Mouse (Mus musculus) limb, embryonic 14.5 days (tissue): ENCODE results near the gene Col4a6. TPM values are rescaled to one million over a fixed set of nuclear protein-coding genes. Genes with fewer than 3 reads are reported as not detected.

ENCODE experiments used
- ATAC-seq: fragments of 200-750 bp; cut with Nextera tagmentation; 2 replicates; pipeline ENCODE4 v1.8.0; 2017; ENCODE audit warnings: low read depth, moderate number of reproducible peaks, moderate TSS enrichment; ENCODE audit not compliant: low FRiP score
- DNase-seq: peaks from one replicate; pipeline ENCODE4 v3.0.0-alpha.2; 2015; ENCODE audit warnings: low spot score
- H3K27ac ChIP-seq: fragments of 300-500 bp; sonication (generic); replicated peaks from 2 replicates; pipeline ENCODE4 v1.5.1; 2014; ENCODE audit warnings: low read depth, mild to moderate bottlenecking, low read length, moderate library complexity, mixed read lengths
- H3K27me3 ChIP-seq: fragments of 300-500 bp; sonication (generic); 2 replicates; pipeline ENCODE4 v1.6.1; 2014; ENCODE audit warnings: low read length, mixed read lengths; ENCODE audit not compliant: control insufficient read depth, insufficient read depth
- H3K36me3 ChIP-seq: fragments of 300-500 bp; sonication (generic); 2 replicates; pipeline ENCODE4 v1.6.1; 2014; ENCODE audit warnings: mild to moderate bottlenecking, low read length, moderate library complexity, mixed read lengths; ENCODE audit not compliant: control insufficient read depth, insufficient read depth
- H3K4me1 ChIP-seq: fragments of 300-500 bp; sonication (generic); 2 replicates; pipeline ENCODE4 v1.6.1; 2014; ENCODE audit warnings: antibody characterized with exemption, low read length, mixed read lengths; ENCODE audit not compliant: control insufficient read depth, insufficient read depth
- H3K4me2 ChIP-seq: fragments of 300-500 bp; sonication (generic); replicated peaks from 2 replicates; pipeline ENCODE4 v1.6.1; 2014; ENCODE audit warnings: low read depth, mild to moderate bottlenecking, low read length, moderate library complexity; ENCODE audit not compliant: severe bottlenecking
- H3K4me3 ChIP-seq: fragments of 300-500 bp; sonication (generic); replicated peaks from 2 replicates; pipeline ENCODE4 v1.5.1; 2014; ENCODE audit warnings: low read length
- H3K9ac ChIP-seq: fragments of 300-500 bp; sonication (generic); 2 replicates; pipeline ENCODE4 v1.6.1; 2014; ENCODE audit warnings: mild to moderate bottlenecking, low read depth, low read length, moderate library complexity; ENCODE audit not compliant: severe bottlenecking
- H3K9me3 ChIP-seq: fragments of 300-500 bp; sonication (generic); 2 replicates; pipeline ENCODE4 v1.6.1; 2016; ENCODE audit warnings: low read length; ENCODE audit not compliant: control insufficient read depth
- POLR2A ChIP-seq: fragments of 200-500 bp; IDR thresholded peaks from 2 replicates; pipeline ENCODE4 v1.8.0; 2012; ENCODE audit warnings: inconsistent platforms, mild to moderate bottlenecking, moderate library complexity, borderline replicate concordance; ENCODE audit not compliant: insufficient read depth, insufficient read length; ENCODE audit errors: extremely low read depth
- WGBS: fragments of 180-500 bp; shearing (Covaris S2); extraction: QIAGEN DNeasy Blood & Tissue Kit; methylation state at CpG from one replicate; pipeline ENCODE4 v1.1.7; 2014; 5-methylcytosine and 5-hydroxymethylcytosine counted together
- polyA plus RNA-seq, 2 experiments: library from polyadenylated mRNA; depleted of rRNA in 1 of 2; stranded (reverse) in 1 of 2; unstranded in 1 of 2; fragments of >200 nt; fragmentation: Nextera tagmentation in 1 of 2; extraction: Ambion mirVana in 1 of 2; gene quantifications; 2 replicates each; pipeline versions ENCODE4 v1.2.1 to v1.2.3; 2012 to 2014

Gene Col4a6
- polyA plus RNA-seq, 2 experiments = 2.1 to 2.6 TPM

- Histone ChIP-seq H3K4me1 (no peaks in the 10 kb centered on the region), H3K9ac (no peak overlapping the region), H3K36me3 (no peaks in the 10 kb centered on the region), H3K4me3 (no peak overlapping the region), H3K4me2 (no peak overlapping the region), H3K9me3 (no peaks in the 10 kb centered on the region), H3K27me3 (no peaks in the 10 kb centered on the region; the same call in 1 of the 2 replicates), H3K27ac (no peak overlapping the region)
- DNase-seq (no peak), ATAC-seq (no peak)
- no peak for TF ChIP-seq POLR2A
- 78% methylated on average over 1 of the region's 1 CpGs for WGBS
Observed at GRCm38 (mm10) chrX:141447936-141448335, 25.9 kb downstream of the Col4a6 start.

- no peak overlapping the region for H3K9ac ChIP-seq
- TF ChIP-seq POLR2A = no peak
- no peak overlapping the region for H3K4me3 ChIP-seq
- WGBS = 66% methylated on average over 2 of the region's 2 CpGs
- DNase-seq = no peak
- no peak for ATAC-seq
- H3K27me3 ChIP-seq = no peaks in the 10 kb centered on the region
- no peaks in the 10 kb centered on the region for H3K4me1 ChIP-seq
- H3K27ac ChIP-seq = no peak overlapping the region
- H3K9me3 ChIP-seq = no peaks in the 10 kb centered on the region
- no peaks in the 10 kb centered on the region for H3K36me3 ChIP-seq
- H3K4me2 ChIP-seq = no peak overlapping the region
Observed at GRCm38 (mm10) chrX:141439423-141439822, 34.5 kb downstream of the Col4a6 start.

- no peaks in the 10 kb centered on the region for H3K4me1 ChIP-seq
- no peak overlapping the region for H3K27ac ChIP-seq
- H3K36me3 ChIP-seq = no peaks in the 10 kb centered on the region
- ATAC-seq = no peak
- H3K4me3 ChIP-seq = no peak overlapping the region
- no peak for DNase-seq
- H3K9me3 ChIP-seq = no peaks in the 10 kb centered on the region
- no peak for TF ChIP-seq POLR2A
- no peaks in the 10 kb centered on the region for H3K27me3 ChIP-seq
- WGBS = 83% methylated on average over 6 of the region's 6 CpGs
- H3K9ac ChIP-seq = no peak overlapping the region
- no peak overlapping the region for H3K4me2 ChIP-seq
Observed at GRCm38 (mm10) chrX:141436780-141437179, 37.1 kb downstream of the Col4a6 start.

- TF ChIP-seq POLR2A = no peak
- Histone ChIP-seq H3K9me3 (no peaks in the 10 kb centered on the region), H3K4me3 (no peak overlapping the region), H3K9ac (no peak overlapping the region), H3K4me2 (no peak overlapping the region), H3K27me3 (no peaks in the 10 kb centered on the region; the same call in 1 of the 2 replicates), H3K36me3 (no peaks in the 10 kb centered on the region), H3K27ac (no peak overlapping the region), H3K4me1 (no peaks in the 10 kb centered on the region)
- 70% methylated on average over 2 of the region's 2 CpGs for WGBS
- DNase-seq (no peak), ATAC-seq (no peak)
Observed at GRCm38 (mm10) chrX:141415318-141415717, 58.6 kb downstream of the Col4a6 start.

- DNase-seq = no peak
- no peak overlapping the region for H3K4me2 ChIP-seq
- no peak overlapping the region for H3K27ac ChIP-seq
- 67% methylated on average over 3 of the region's 3 CpGs for WGBS
- H3K36me3 ChIP-seq = no peaks in the 10 kb centered on the region
- no peaks in the 10 kb centered on the region for H3K9me3 ChIP-seq
- ATAC-seq = no peak
- no peaks in the 10 kb centered on the region for H3K4me1 ChIP-seq
- H3K9ac ChIP-seq = no peak overlapping the region
- H3K4me3 ChIP-seq = no peak overlapping the region
- H3K27me3 ChIP-seq = no peaks in the 10 kb centered on the region
- TF ChIP-seq POLR2A = no peak
Observed at GRCm38 (mm10) chrX:141396243-141396642, 77.6 kb downstream of the Col4a6 start.
